Mouse (Mus musculus) MEL (cell line): ENCODE data around the gene Med15. TPM values are rescaled to one million over a fixed set of nuclear protein-coding genes. Genes with fewer than 3 reads are reported as not detected.

Source experiments
- DNase-seq: peaks from one replicate; pipeline ENCODE4 v3.0.0; 2011; ENCODE audit warnings: low read depth, low spot score
- H3K27ac ChIP-seq: 2 replicates; pipeline ENCODE4 v1.5.1; 2012; ENCODE audit warnings: low read depth, mild to moderate bottlenecking, control low read depth, low read length, moderate library complexity; ENCODE audit not compliant: control insufficient read depth
- H3K27me3 ChIP-seq, 2 experiments: fragments of 150-350 bp in 1 of 2; sonication (generic) in 1 of 2; 2 replicates each; pipeline ENCODE4 v1.6.1; 2012; ENCODE audit warnings: low read length in 2 of 2, mild to moderate bottlenecking in 2 of 2, improper control_type of control experiment in 1 of 2, moderate library complexity in 1 of 2; ENCODE audit not compliant: insufficient read depth in 2 of 2, control insufficient read depth in 1 of 2
- H3K36me3 ChIP-seq, 2 experiments: 2 replicates each; pipeline ENCODE4 v1.6.1; 2012 to 2014; ENCODE audit warnings: low read length in 2 of 2, improper control_type of control experiment in 1 of 2, inconsistent platforms in 1 of 2, mild to moderate bottlenecking in 1 of 2; ENCODE audit not compliant: insufficient read depth in 2 of 2, control insufficient read depth in 1 of 2
- H3K4me1 ChIP-seq, 2 experiments: fragments of 150-350 bp in 1 of 2; sonication (generic) in 1 of 2; 2 replicates each; pipeline ENCODE4 v1.6.1; 2012; ENCODE audit warnings: low read length in 2 of 2, improper control_type of control experiment in 1 of 2, mild to moderate bottlenecking in 1 of 2; ENCODE audit not compliant: insufficient read depth in 2 of 2, control insufficient read depth in 1 of 2
- H3K4me3 ChIP-seq, 2 experiments: fragments of 150-350 bp in 1 of 2; sonication (generic) in 1 of 2; 2 replicates each; pipeline ENCODE4 v1.5.1; 2012; ENCODE audit warnings: low read depth in 2 of 2, low read length in 2 of 2, mild to moderate bottlenecking in 2 of 2, moderate library complexity in 2 of 2, control low read depth in 1 of 2, improper control_type of control experiment in 1 of 2; ENCODE audit not compliant: control insufficient read depth in 1 of 2, insufficient read depth in 1 of 2
- H3K79me2 ChIP-seq: 2 replicates; pipeline ENCODE4 v1.6.1; 2012; ENCODE audit warnings: mild to moderate bottlenecking, low read length, moderate library complexity; ENCODE audit not compliant: control insufficient read depth, poor library complexity, insufficient read depth
- H3K9ac ChIP-seq: 2 replicates; pipeline ENCODE4 v1.6.1; 2012; ENCODE audit warnings: low read depth, mild to moderate bottlenecking, control low read depth, low read length, moderate library complexity; ENCODE audit not compliant: control insufficient read depth, poor library complexity, severe bottlenecking
- H3K9me3 ChIP-seq: fragments of 150-350 bp; sonication (generic); replicated peaks from 2 replicates; pipeline ENCODE4 v1.6.1; 2012; ENCODE audit warnings: mild to moderate bottlenecking, low read length, improper control_type of control experiment, moderate library complexity; ENCODE audit not compliant: insufficient read depth
- CHD1 ChIP-seq: IDR thresholded peaks from 2 replicates; pipeline ENCODE4 v1.6.1; 2012; ENCODE audit warnings: low read depth, mild to moderate bottlenecking, inconsistent platforms, low read length, improper control_type of control experiment
- GABPA ChIP-seq: IDR thresholded peaks from 2 replicates; pipeline ENCODE4 v1.6.1; 2012; ENCODE audit warnings: low read depth, mild to moderate bottlenecking, inconsistent platforms, low read length, improper control_type of control experiment, moderate library complexity
- HCFC1 ChIP-seq: IDR thresholded peaks from 2 replicates; pipeline ENCODE4 v1.6.1; 2012; ENCODE audit warnings: low read depth, mild to moderate bottlenecking, inconsistent platforms, low read length, improper control_type of control experiment, moderate library complexity
- JUND ChIP-seq: IDR thresholded peaks from 2 replicates; pipeline ENCODE4 v1.6.1; 2011; ENCODE audit warnings: low read depth, mild to moderate bottlenecking, improper control_type of control experiment, low read length
- KAT2A ChIP-seq: conservative IDR thresholded peaks from 2 replicates; pipeline ENCODE4 v1.6.1; 2012; ENCODE audit warnings: low read depth, low read length, improper control_type of control experiment, inconsistent platforms
- MAFK ChIP-seq: IDR thresholded peaks from 2 replicates; pipeline ENCODE4 v1.6.1; 2011; ENCODE audit warnings: low read depth, mild to moderate bottlenecking, low read length, improper control_type of control experiment, borderline replicate concordance
- MAZ ChIP-seq: IDR thresholded peaks from 2 replicates; pipeline ENCODE4 v1.6.1; 2012; ENCODE audit warnings: low read depth, mild to moderate bottlenecking, inconsistent platforms, low read length, improper control_type of control experiment
- MEF2A ChIP-seq: IDR thresholded peaks from 2 replicates; pipeline ENCODE4 v1.6.1; 2014; ENCODE audit warnings: low read depth, mild to moderate bottlenecking, inconsistent platforms, low read length, improper control_type of control experiment; ENCODE audit not compliant: poor library complexity, insufficient replicate concordance, severe bottlenecking; ENCODE audit errors: extremely low read depth
- MYB ChIP-seq: IDR thresholded peaks from 2 replicates; pipeline ENCODE4 v1.6.1; 2011; ENCODE audit warnings: mild to moderate bottlenecking, low read depth, low read length, improper control_type of control experiment
- MYC ChIP-seq: IDR thresholded peaks from 2 replicates; pipeline ENCODE4 v1.6.1; 2011; ENCODE audit warnings: low read depth, mild to moderate bottlenecking, low read length, improper control_type of control experiment, moderate library complexity
- POLR2AphosphoS2 ChIP-seq: IDR thresholded peaks from 2 replicates; pipeline ENCODE4 v1.6.1; 2011; ENCODE audit warnings: low read length, improper control_type of control experiment
- POLR2AphosphoS5 ChIP-seq: IDR thresholded peaks from 2 replicates; pipeline ENCODE4 v1.6.1; 2012; ENCODE audit warnings: low read depth, borderline replicate concordance, mild to moderate bottlenecking, inconsistent platforms, low read length, moderate library complexity, mixed read lengths
- SIN3A ChIP-seq: IDR thresholded peaks from 2 replicates; pipeline ENCODE4 v1.6.1; 2012; ENCODE audit warnings: low read length, improper control_type of control experiment, inconsistent platforms
- TBP ChIP-seq: IDR thresholded peaks from 2 replicates; pipeline ENCODE4 v1.8.0; 2011; ENCODE audit warnings: low read depth, low read length, improper control_type of control experiment
- TCF12 ChIP-seq: IDR thresholded peaks from 2 replicates; pipeline ENCODE4 v1.6.1; 2014; ENCODE audit warnings: low read depth, mild to moderate bottlenecking, inconsistent platforms, low read length, improper control_type of control experiment, moderate library complexity
- USF2 ChIP-seq, 2 experiments: IDR thresholded peaks; 2 replicates each; pipeline ENCODE4 v1.6.1; 2011 to 2012; ENCODE audit warnings: improper control_type of control experiment in 2 of 2, low read length in 2 of 2, borderline replicate concordance in 1 of 2, inconsistent platforms in 1 of 2, low read depth in 1 of 2, mild to moderate bottlenecking in 1 of 2; ENCODE audit not compliant: insufficient read depth in 1 of 2
- ZC3H11A ChIP-seq: IDR thresholded peaks from 2 replicates; pipeline ENCODE4 v1.6.1; 2012; ENCODE audit warnings: low read depth, mild to moderate bottlenecking, inconsistent platforms, low read length, improper control_type of control experiment
- ZKSCAN1 ChIP-seq: IDR thresholded peaks from 2 replicates; pipeline ENCODE4 v1.6.1; 2012; ENCODE audit warnings: low read depth, mild to moderate bottlenecking, inconsistent platforms, low read length, improper control_type of control experiment, moderate library complexity
- ZNF384 ChIP-seq: IDR thresholded peaks from 2 replicates; pipeline ENCODE4 v1.6.1; 2012; ENCODE audit warnings: low read depth, mild to moderate bottlenecking, inconsistent platforms, low read length, improper control_type of control experiment
- polyA plus RNA-seq, 2 experiments: library from polyadenylated mRNA; stranded (reverse) in 1 of 2; unstranded in 1 of 2; fragments of >175 nt in 1 of 2; fragments of >200 nt in 1 of 2; gene quantifications; 2 replicates each; pipeline versions ENCODE4 v1.2.1 to v1.2.4; 2012; ENCODE audit warnings: low replicate concordance in 2 of 2, low read depth in 1 of 2; ENCODE audit not compliant: insufficient read length in 2 of 2, insufficient read depth in 1 of 2, missing spikeins in 1 of 2
- total RNA-seq: library from RNA; depleted of rRNA; stranded (reverse); fragments of 300-350 nt; gene quantifications from 2 replicates; pipeline ENCODE4 v1.2.3, GENCODE M21; 2012

Med15 gene
- total and polyA plus RNA-seq, 3 experiments: 25.9 to 62.0 TPM; not detected in 1

DNA sequence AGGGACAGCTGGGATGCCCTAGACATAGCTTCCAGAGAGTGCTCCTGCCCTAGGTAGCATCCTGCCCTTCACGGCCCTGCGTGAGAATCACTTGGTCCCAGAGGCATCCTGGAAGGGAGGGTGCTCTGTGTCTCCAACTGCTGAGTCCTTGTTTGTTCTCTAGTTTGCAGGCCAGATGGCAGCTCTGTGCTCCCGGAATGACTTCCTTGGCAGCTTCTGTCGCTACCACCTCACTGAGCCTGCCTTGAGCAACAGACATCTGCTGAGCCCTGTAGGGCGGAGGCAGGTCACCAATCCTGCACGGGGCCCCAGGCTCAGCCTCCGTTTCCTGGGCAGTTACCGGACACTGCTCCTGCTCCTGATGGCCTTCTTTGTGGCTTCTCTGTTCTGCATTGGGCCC lies 90.4 kb downstream of the Med15 start:
- Histone ChIP-seq H3K79me2 (peaks cover 2% of the 10 kb centered on the region; the same call in 1 of the 2 replicates), H3K27me3 (no peaks in the 10 kb centered on the region), H3K4me1 (peaks cover 7 to 22% of the 10 kb centered on the region in 2 experiments), H3K4me3 (no peak overlapping the region)
- DNase-seq: no peak
- TF ChIP-seq MAZ (no peak), USF2 (IDR thresholded peaks at IDR 0.05; ENCODE audit: borderline replicate concordance in 1 of 2, insufficient read depth in 1 of 2, low read depth in 1 of 2, low read length in 2 of 2) (no peak), ZKSCAN1 (no peak)
- TF ChIP-seq, all 39 proteins: peak for 0
- H3K36me3 ChIP-seq: peaks cover 8 to 17% of the 10 kb centered on the region in 2 experiments; a peak in 3 of 4 replicates
- no peaks in the 10 kb centered on the region for H3K9me3 ChIP-seq
- no peak overlapping the region for H3K9ac ChIP-seq
- H3K27ac ChIP-seq: no peak overlapping the region

- Histone ChIP-seq H3K9ac (no peak overlapping the region), H3K9me3 (no peaks in the 10 kb centered on the region), H3K27ac (no peak overlapping the region), H3K27me3 (no peaks in the 10 kb centered on the region), H3K36me3 (peaks cover 8 to 19% of the 10 kb centered on the region in 2 experiments; a peak in 3 of 4 replicates), H3K4me1 (peaks cover 7 to 27% of the 10 kb centered on the region in 2 experiments), H3K79me2 (no peaks in the 10 kb centered on the region), H3K4me3 (no peak overlapping the region)
- TF ChIP-seq MYC: no peak
- no peak for TF ChIP-seq USF2 (IDR thresholded peaks at IDR 0.05; ENCODE audit: borderline replicate concordance in 1 of 2, insufficient read depth in 1 of 2, low read depth in 1 of 2, low read length in 2 of 2)
- TF ChIP-seq CHD1: no peak
- no peak for TF ChIP-seq TBP
- TF ChIP-seq KAT2A: no peak
- no peak for TF ChIP-seq JUND
- TF ChIP-seq TCF12: no peak
- no peak for TF ChIP-seq SIN3A
- no peak for TF ChIP-seq MYB
- TF ChIP-seq HCFC1: no peak
- TF ChIP-seq POLR2AphosphoS2: no peak
- TF ChIP-seq POLR2AphosphoS5: no peak
- no peak for TF ChIP-seq MAFK
- TF ChIP-seq MEF2A: no peak
- TF ChIP-seq ZNF384: no peak
- TF ChIP-seq GABPA: no peak
- no peak for TF ChIP-seq ZC3H11A
- DNase-seq: no peak
These were observed 91.4 kb downstream of the Med15 start for GRCm38 (mm10) chr16:17641301-17641700.
